Mouse (Mus musculus) embryonic facial prominence, embryonic 12.5 days (tissue): ENCODE data around the gene Olfr827. TPM values are rescaled to one million over a fixed set of nuclear protein-coding genes. Genes with fewer than 3 reads are reported as not detected.

Experiments
- ATAC-seq: fragments of 200-750 bp; cut with Nextera tagmentation; 2 replicates; pipeline ENCODE4 v1.8.0; 2017; ENCODE audit not compliant: insufficient number of reproducible peaks, insufficient read depth, low FRiP score, low TSS enrichment
- H3K27ac ChIP-seq: fragments of 300-500 bp; sonication (generic); 2 replicates; pipeline ENCODE4 v1.5.1; 2016; ENCODE audit warnings: mild to moderate bottlenecking
- H3K27me3 ChIP-seq: fragments of 300-500 bp; sonication (generic); 2 replicates; pipeline ENCODE4 v1.6.1; 2016; ENCODE audit warnings: mild to moderate bottlenecking, moderate library complexity
- H3K36me3 ChIP-seq: fragments of 300-500 bp; sonication (generic); 2 replicates; pipeline ENCODE4 v1.6.1; 2016; ENCODE audit warnings: mild to moderate bottlenecking
- H3K4me1 ChIP-seq: fragments of 300-500 bp; sonication (generic); 2 replicates; pipeline ENCODE4 v1.6.1; 2016
- H3K4me2 ChIP-seq: fragments of 300-500 bp; sonication (generic); replicated peaks from 2 replicates; pipeline ENCODE4 v1.6.1; 2016; ENCODE audit warnings: mild to moderate bottlenecking, moderate library complexity
- H3K4me3 ChIP-seq: fragments of 300-500 bp; sonication (generic); 2 replicates; pipeline ENCODE4 v1.5.1; 2016; ENCODE audit warnings: mild to moderate bottlenecking
- H3K9ac ChIP-seq: fragments of 300-500 bp; sonication (generic); 2 replicates; pipeline ENCODE4 v1.6.1; 2016; ENCODE audit warnings: mild to moderate bottlenecking, moderate library complexity
- H3K9me3 ChIP-seq: fragments of 300-500 bp; sonication (generic); 2 replicates; pipeline ENCODE4 v1.6.1; 2016; ENCODE audit warnings: mild to moderate bottlenecking, moderate library complexity
- WGBS: fragments of 180-500 bp; shearing (Covaris S2); methylation state at CpG from one replicate; pipeline ENCODE4 v1.1.7; 2016; 5-methylcytosine and 5-hydroxymethylcytosine counted together
- polyA plus RNA-seq: library from polyadenylated mRNA; unstranded; fragments of >200 nt; fragmentation: Nextera tagmentation; extraction: Ambion mirVana; gene quantifications from 2 replicates; pipeline ENCODE4 v1.2.1, GENCODE M21; 2016

The Olfr827 gene
- not detected in 2 replicates for polyA plus RNA-seq

DNA sequence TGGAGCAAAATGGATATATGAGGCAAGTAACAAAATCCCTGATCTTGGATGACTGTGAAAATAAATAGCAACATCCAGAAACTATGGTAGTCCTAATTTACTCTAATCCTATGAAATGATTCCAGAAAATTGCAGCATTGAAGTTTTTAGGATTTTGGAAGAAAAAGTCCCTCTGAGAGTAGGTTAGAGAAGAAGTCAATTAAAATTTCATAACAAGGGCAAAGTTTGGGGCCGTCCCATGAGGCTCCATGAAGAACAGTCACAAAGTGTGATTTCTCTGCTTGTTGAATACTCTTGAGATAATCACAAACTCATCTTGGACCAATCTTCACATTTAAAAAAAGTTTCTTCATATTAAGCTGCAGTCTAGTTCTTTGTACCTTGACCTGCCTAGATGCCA is at the start of gene Olfr827:
TSS of gene Olfr827 (minus strand) at position 101 of the 400 bp plus-strand sequence.
- Histone ChIP-seq H3K27me3 (no peaks in the 10 kb centered on the region), H3K4me1 (no peaks in the 10 kb centered on the region), H3K4me2 (no peak within 1 kb of the TSS), H3K36me3 (no peaks in the 10 kb centered on the region), H3K27ac (no peak within 1 kb of the TSS), H3K9me3 (no peaks in the 10 kb centered on the region), H3K4me3 (no peak within 1 kb of the TSS), H3K9ac (no peak within 1 kb of the TSS)
- WGBS: 80% methylated on average over 1 of the region's 1 CpGs
- no peak for ATAC-seq

DNA sequence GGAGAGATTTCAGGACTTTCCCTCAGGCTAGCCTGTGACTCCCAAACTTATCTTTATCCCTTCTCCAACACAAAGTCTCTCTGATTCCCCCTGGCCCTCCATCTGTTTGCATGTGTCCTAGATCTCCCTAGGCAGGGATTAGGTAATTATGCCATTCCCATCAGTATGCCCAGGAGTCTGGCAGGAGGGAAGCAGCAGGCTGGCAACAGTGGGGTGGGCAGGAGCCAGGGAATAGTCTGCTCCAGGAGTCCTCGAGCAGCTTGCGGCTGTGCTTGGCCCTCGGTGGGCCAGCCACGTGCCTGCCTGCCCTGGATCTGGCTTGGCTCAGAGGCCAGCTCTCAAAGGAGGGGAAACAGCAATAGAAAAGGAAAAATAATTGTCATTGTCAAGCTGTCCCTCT is 49.0 kb upstream of the Olfr827 start:
- no peak overlapping the region for H3K9ac ChIP-seq
- 66% methylated on average over 4 of the region's 4 CpGs for WGBS
- H3K4me1 ChIP-seq: no peaks in the 10 kb centered on the region
- H3K36me3 ChIP-seq: no peaks in the 10 kb centered on the region
- no peaks in the 10 kb centered on the region for H3K27me3 ChIP-seq
- H3K27ac ChIP-seq: no peak overlapping the region
- H3K4me2 ChIP-seq: no peak overlapping the region
- ATAC-seq: no peak
- no peaks in the 10 kb centered on the region for H3K9me3 ChIP-seq
- H3K4me3 ChIP-seq: no peak overlapping the region

DNA sequence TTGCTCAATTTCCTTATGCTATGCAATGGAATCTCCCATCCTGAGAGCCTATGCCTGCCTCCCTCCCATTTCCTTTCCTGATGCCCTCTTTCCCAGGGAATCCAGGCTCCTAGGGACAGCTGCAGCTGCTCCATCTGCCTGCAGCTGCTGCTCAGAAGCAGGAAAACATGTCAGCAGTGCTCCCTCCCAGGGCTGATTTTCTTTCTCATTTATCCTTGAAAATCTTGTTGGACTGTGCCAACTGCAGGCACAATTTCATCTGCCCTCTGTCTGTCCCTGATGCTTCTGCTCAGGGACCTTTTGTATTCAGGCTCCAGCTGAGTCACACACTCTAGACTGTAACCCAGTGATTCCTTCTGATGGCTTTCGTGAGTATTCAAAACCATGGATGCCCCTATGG is 45.3 kb upstream of the Olfr827 start:
- H3K4me1 ChIP-seq: no peaks in the 10 kb centered on the region
- no peak overlapping the region for H3K27ac ChIP-seq
- no peaks in the 10 kb centered on the region for H3K36me3 ChIP-seq
- H3K9me3 ChIP-seq: no peaks in the 10 kb centered on the region
- no peak overlapping the region for H3K4me2 ChIP-seq
- no peak overlapping the region for H3K9ac ChIP-seq
- WGBS: 61% methylated on average over 1 of the region's 1 CpGs
- H3K4me3 ChIP-seq: no peak overlapping the region
- no peak for ATAC-seq
- H3K27me3 ChIP-seq: no peaks in the 10 kb centered on the region

DNA sequence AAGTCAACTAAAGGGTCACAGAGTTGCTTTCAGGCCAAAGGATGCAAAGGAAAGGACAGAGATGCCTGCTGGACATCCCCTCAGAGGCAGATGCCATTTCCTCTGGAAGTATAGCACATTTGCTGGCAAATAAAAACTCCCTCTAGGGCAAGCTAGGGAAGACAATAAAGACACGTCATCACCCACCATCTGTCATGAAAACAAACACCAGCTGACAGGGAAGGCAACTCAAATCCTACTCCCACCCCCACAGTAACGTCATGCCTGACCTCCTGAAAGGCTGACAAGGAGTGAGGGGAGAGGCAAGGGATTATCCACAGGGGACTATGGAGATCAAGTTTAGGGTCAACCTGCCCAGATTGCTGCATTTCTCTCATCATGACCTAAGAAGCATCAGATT is 30.1 kb upstream of the Olfr827 start:
- Histone ChIP-seq H3K4me3 (no peak overlapping the region), H3K9me3 (no peaks in the 10 kb centered on the region), H3K4me2 (no peak overlapping the region), H3K9ac (no peak overlapping the region), H3K4me1 (no peaks in the 10 kb centered on the region), H3K27me3 (no peaks in the 10 kb centered on the region), H3K36me3 (no peaks in the 10 kb centered on the region), H3K27ac (no peak overlapping the region)
- 9% methylated on average over 2 of the region's 2 CpGs for WGBS
- no peak for ATAC-seq

DNA sequence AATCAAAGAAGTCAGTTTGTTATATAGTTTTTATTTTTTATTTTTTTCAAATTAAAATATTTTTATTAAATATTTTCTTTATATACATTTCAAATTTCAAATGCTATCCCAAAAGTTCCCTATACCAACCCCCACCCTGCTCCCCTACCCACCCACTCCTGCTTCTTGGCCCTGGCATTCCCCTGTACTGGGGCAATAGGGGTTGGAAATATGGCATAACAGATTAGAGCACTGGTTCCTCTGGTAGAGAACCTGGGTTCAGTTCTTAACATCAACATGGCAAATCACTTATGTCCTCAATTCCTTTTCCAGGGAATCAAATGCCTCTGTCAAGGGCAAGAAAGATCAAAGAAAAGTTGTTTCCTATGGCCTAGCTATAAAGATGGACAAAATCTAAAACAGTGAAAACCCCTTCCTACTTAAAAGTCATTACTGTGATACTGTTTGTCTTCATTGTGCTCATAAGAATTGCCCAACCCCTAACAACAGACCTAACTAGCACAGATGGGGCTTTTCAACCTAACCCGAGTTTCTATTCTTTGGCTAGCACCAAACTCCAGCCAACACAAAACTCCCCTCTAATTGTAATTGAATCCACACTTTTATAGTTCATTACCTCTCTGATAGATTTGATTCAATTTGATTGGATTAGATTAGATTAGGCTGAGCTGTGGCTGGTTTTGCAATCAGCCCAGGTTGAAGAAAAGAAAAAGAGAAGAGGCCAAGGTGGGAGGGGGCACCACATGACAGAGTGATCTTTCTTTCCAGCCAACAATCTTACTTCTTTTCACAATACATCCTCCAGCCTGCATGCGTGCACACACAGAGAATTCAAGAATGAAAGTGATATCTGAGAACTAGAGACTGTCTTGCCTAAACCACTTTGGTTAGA is 24.4 kb upstream of the Olfr827 start:
- no peaks in the 10 kb centered on the region for H3K9me3 ChIP-seq
- no peak overlapping the region for H3K9ac ChIP-seq
- H3K4me1 ChIP-seq: no peaks in the 10 kb centered on the region
- H3K36me3 ChIP-seq: no peaks in the 10 kb centered on the region
- no peak overlapping the region for H3K4me3 ChIP-seq
- H3K27ac ChIP-seq: no peak overlapping the region
- H3K4me2 ChIP-seq: no peak overlapping the region
- ATAC-seq: no peak
- WGBS: 59% methylated on average over 2 of the region's 2 CpGs
- no peaks in the 10 kb centered on the region for H3K27me3 ChIP-seq

DNA sequence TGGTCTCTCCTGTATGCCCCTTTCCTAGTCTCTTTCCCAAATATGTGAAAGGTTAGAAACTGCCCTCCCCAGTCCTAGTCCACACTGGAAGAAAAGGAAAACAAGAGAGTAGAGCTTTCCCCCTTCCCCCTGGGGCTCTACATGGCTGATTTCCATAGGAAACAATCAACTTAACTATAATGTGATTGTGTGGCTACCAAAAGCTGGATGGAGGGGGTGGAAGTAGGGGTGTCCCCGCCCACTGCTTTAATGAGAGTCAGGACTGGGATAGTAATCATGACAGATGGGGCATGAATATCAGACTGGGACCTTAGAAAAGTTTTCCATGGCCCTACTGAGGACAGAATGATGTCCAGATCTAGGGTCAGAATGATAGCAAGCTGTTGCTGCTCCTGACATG is 20.4 kb upstream of the Olfr827 start:
- Histone ChIP-seq H3K4me2 (no peak overlapping the region), H3K27ac (no peak overlapping the region), H3K36me3 (no peaks in the 10 kb centered on the region), H3K9me3 (no peaks in the 10 kb centered on the region), H3K27me3 (no peaks in the 10 kb centered on the region), H3K9ac (no peak overlapping the region), H3K4me3 (no peak overlapping the region), H3K4me1 (no peaks in the 10 kb centered on the region)
- 50% methylated on average over 1 of the region's 1 CpGs for WGBS
- no peak for ATAC-seq

DNA sequence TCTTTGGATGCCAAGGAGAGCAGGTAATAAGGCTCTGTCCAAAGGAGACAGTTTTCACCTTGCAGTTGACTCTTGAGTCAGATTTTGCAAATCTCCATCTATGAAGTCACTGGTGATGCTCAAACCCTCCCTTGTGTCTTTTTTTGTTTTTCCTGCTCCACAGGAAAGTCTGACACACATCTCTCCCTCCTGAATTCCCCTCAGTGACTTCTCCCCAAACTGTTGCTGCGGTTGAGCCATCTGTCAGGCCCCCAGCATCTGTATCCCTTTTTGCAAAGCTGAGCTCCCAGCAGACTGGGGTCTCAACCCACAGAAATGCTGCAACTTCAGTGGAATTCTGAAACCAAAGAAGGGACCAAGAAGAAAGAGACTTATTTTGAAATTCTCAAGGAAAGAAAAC is 17.9 kb upstream of the Olfr827 start:
- Histone ChIP-seq H3K9ac (no peak overlapping the region), H3K4me2 (no peak overlapping the region), H3K27ac (no peak overlapping the region), H3K27me3 (no peaks in the 10 kb centered on the region), H3K9me3 (no peaks in the 10 kb centered on the region), H3K36me3 (no peaks in the 10 kb centered on the region), H3K4me1 (no peaks in the 10 kb centered on the region), H3K4me3 (no peak overlapping the region)
- WGBS: 78% methylated on average over 1 of the region's 1 CpGs
- no peak for ATAC-seq

DNA sequence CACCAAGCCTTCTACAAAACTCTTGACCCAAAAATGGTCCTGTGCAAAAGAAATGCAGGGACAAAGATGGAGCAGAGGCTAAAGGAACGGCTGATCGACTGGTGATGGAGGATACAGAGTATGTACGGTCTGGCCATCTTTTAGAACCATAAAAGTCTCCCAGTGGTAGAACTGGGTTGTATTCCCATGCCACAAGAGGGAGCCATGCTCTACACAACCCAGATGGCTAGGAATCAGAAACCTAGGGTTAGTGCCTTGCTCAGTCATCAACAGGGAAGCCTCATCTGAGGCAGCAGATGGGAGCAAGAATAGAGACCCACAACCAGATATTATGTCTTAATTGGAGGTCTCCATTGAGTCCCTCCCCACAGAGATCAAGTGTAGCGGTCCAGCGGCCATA is 15.4 kb upstream of the Olfr827 start:
- no peaks in the 10 kb centered on the region for H3K27me3 ChIP-seq
- H3K4me1 ChIP-seq: no peaks in the 10 kb centered on the region
- no peak overlapping the region for H3K4me2 ChIP-seq
- no peak for ATAC-seq
- H3K27ac ChIP-seq: no peak overlapping the region
- H3K9me3 ChIP-seq: no peaks in the 10 kb centered on the region
- H3K9ac ChIP-seq: no peak overlapping the region
- 83% methylated on average over 5 of the region's 5 CpGs for WGBS
- H3K4me3 ChIP-seq: no peak overlapping the region
- H3K36me3 ChIP-seq: no peaks in the 10 kb centered on the region

DNA sequence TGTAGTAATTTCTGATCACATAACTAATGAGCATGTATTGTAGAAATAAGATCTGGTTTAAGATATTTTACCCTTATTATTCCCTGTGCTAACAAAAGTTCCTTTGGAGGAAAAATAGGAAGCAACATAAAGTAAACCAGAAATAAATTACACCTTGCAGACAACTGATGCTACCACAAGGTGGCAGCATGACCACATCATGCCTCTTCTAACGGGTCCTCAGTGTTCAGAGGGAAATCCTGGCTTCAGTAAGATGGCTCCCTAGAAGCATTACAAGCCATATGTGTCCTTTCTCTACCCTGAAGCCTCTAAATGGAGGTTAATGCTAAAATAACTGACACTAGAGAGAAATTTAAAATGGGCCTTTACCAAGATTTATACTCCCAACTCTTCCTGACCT is 14.0 kb upstream of the Olfr827 start:
- Histone ChIP-seq H3K4me3 (no peak overlapping the region), H3K4me2 (no peak overlapping the region), H3K9me3 (no peaks in the 10 kb centered on the region), H3K27me3 (no peaks in the 10 kb centered on the region), H3K4me1 (no peaks in the 10 kb centered on the region), H3K27ac (no peak overlapping the region), H3K9ac (no peak overlapping the region), H3K36me3 (no peaks in the 10 kb centered on the region)
- ATAC-seq: no peak
- 0% methylated on average over 1 of the region's 1 CpGs for WGBS

DNA sequence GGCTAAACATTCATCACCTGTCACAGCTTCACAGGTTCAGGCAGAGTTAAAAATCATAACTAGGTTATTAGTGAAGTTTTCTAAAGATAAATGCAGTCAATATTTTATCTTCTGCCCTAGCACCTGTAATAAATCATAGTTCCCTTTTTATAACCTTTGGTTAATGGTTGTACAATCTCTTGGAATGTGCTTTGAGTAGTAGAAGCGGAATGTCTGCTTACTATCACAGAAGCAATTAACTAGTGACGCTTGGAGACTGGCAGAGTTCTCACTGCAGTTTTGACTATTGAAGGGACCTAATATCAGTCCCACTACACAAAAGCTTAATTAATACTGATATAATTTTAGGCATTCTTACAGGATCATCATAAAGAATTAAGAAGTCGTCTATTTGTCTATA is 10.8 kb upstream of the Olfr827 start:
- no peak for ATAC-seq
- Histone ChIP-seq H3K9ac (no peak overlapping the region), H3K36me3 (no peaks in the 10 kb centered on the region), H3K9me3 (no peaks in the 10 kb centered on the region), H3K27ac (no peak overlapping the region), H3K27me3 (no peaks in the 10 kb centered on the region), H3K4me1 (no peaks in the 10 kb centered on the region), H3K4me3 (no peak overlapping the region), H3K4me2 (no peak overlapping the region)
- 81% methylated on average over 3 of the region's 3 CpGs for WGBS

DNA sequence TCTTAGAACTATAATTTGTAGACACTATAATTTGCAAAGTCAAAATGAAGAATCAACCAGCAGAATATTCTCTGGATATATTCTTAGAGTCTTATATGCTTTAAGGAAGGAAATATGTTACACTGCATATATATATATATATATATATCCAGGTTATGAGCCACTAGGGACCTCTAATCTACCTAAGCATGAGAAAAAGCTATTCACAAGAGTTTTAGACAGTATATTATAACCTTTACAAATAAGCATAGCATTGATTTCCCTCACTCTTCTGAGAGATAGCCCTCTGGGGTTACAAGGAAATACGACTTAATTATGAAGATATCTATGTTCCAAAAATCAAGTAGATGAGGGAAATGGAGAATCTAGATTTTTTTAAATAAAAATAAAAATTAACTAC is 30.1 kb downstream of the Olfr827 start, which contains the start of gene Olfr826:
TSS of gene Olfr826 (minus strand) at position 101 of the 400 bp plus-strand sequence.
- no peaks in the 10 kb centered on the region for H3K27me3 ChIP-seq
- no peak within 1 kb of the TSS for H3K4me3 ChIP-seq
- no peak within 1 kb of the TSS for H3K9ac ChIP-seq
- no peaks in the 10 kb centered on the region for H3K4me1 ChIP-seq
- H3K27ac ChIP-seq: no peak within 1 kb of the TSS
- no peaks in the 10 kb centered on the region for H3K9me3 ChIP-seq
- no peaks in the 10 kb centered on the region for H3K36me3 ChIP-seq
- no peak within 1 kb of the TSS for H3K4me2 ChIP-seq
- WGBS: 70% methylated on average over 1 of the region's 1 CpGs
- no peak for ATAC-seq

DNA sequence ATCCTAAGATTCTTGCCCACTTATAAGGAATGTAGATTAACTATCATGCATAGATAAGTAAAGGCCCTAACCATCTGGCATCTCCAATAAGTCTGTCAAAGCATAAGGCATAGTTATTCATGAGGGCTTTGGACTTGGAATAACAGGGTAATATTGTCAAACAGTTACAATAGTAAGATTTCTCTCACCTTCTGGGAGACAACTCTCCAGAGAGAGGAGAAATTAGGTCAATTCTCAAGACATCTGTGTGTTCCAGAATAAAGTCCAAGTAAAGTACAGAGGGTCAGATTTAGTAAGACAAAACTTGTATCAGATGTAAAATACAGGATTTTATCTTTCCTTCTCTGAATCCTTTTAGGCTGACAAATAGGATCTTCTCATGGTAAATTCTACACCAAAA is 47.5 kb downstream of the Olfr827 start, which contains the start of gene Olfr825:
TSS of gene Olfr825 (minus strand) at position 101 of the 400 bp plus-strand sequence.
- Histone ChIP-seq H3K4me2 (no peak within 1 kb of the TSS), H3K4me3 (no peak within 1 kb of the TSS), H3K36me3 (no peaks in the 10 kb centered on the region), H3K27me3 (no peaks in the 10 kb centered on the region), H3K27ac (no peak within 1 kb of the TSS), H3K9ac (no peak within 1 kb of the TSS), H3K9me3 (no peaks in the 10 kb centered on the region), H3K4me1 (no peaks in the 10 kb centered on the region)
- ATAC-seq: no peak
